Mouse (Mus musculus): ENCODE measurements at regions not wholly inside any gene's neighbourhood (a gene's known extent, or its start where the extent isn't known, plus 50 kb on each side); places are given as distances from the start of the nearest gene placed in this dataset.

- TF ChIP-seq CTCF (IDR thresholded peaks at IDR 0.05; ENCODE audit: insufficient read depth, low read length) (no peak), POLR2A (IDR thresholded peaks at IDR 0.05; ENCODE audit: borderline replicate concordance, extremely low read depth, low read depth, low read length) (no peak)
Observed at GRCm38 (mm10) chr2:178768526-178768925, 338.2 kb downstream of the Cdh26 start.
